Mouse (Mus musculus): ENCODE data around the gene Ece1. TPM values are rescaled to one million over a fixed set of nuclear protein-coding genes. Genes with fewer than 3 reads are reported as not detected.

Gene Ece1
- total RNA-seq, 2 experiments from 2014 or later, result 50.3 to 52.3 TPM

DNA sequence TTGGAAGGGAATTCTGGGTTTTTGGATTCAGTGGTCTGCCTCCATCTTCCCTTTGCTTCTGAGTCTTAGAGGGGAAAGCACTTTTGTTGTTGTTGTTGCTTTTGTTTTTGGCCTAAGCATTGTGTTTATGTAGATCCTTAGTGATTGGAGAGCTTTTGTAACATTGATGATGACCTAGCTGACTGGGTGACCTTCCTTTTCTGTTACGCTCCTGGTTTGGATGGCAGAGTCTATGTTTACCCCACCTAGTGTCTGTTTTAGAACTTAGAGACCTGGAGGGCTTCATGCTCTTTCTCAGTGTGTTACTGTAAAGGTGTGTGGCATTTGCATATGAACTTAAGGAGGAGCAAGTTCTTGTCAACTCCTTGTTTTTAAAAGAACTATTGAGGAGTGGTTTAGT is 143.7 kb downstream of the Ece1 start:
- DNase-seq (ENCODE audit: extremely low spot score in 1 of 2, low spot score in 1 of 2), result no peak

- no peak for DNase-seq (ENCODE audit: extremely low spot score in 1 of 2, low spot score in 1 of 2)
These were observed 145.0 kb downstream of the Ece1 start for GRCm38 (mm10) chr4:138006951-138007613.

- DNase-seq (ENCODE audit: extremely low spot score in 1 of 2, low spot score in 1 of 2), result no peak
These were observed 146.6 kb downstream of the Ece1 start for GRCm38 (mm10) chr4:138008646-138009045.

DNA sequence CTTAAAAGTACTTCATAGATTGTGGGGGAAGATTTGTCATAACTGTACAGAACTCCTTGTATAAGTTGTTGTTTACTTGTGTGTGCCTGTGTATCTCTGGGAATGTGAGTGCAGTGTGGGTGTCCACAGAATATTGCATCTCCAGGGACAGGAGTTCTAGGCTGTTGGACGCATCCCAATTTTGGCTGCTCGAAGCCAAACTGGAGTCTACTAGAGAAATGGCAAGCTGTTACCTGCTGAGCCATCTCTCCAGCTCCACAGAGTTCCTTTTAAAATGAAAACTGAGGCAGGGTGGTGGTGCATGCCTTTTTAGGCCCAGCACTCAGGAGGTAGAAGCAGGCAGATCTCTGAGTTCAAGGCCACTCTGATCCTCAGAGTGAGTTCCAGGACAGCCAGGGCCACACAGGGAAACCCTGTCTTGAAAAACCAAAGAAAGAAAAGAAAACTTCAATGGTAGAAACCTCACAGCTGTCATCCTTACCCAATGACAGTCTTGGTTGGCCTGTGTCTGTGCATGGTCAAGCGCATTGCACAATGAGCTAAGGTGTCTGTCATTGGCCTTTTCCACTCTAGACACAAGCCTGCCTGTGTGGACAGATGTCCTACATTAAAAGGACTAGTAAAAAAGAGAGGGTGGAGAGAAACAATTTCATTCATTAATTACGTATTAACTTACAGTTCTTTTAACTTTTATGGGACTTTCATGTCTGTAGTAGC is 147.9 kb downstream of the Ece1 start:
- no peak for DNase-seq (ENCODE audit: extremely low spot score in 1 of 2, low spot score in 1 of 2)

DNA sequence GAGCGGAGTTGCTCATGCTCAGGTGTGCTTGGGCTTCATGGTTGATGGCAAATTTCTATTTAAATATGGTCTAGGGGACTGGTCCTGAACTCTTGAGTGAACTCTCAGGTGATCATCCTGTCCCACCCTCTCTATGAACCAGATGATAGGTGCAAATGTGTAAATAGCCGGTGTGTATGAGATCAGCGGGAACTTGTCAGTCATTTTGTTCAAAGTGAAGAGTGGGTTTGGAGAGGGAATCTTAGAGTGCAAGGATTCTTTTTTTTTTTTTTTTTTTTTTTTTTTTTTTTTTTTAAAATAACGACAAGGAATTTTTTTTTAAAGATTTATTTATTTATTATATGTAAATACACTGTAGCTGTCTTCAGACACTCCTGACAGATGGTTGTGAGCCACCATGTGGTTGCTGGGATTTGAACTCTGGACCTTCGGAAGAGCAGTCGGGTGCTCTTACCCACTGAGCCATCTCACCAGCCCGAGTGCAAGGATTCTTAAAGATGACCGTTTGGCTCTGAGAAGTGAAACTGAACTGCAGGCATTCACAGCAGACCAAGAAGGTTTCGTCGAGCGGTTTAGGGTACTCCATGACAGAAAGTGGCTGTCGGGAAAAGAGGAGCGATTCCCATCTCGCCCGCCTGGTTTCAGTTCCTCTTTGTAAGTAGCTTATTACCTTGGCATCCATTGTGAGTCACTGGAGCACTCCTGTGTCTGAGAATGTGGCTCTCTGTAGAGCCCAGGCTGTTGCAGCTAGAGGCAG is 151.9 kb downstream of the Ece1 start:
- no peak for DNase-seq (ENCODE audit: extremely low spot score in 1 of 2, low spot score in 1 of 2)

Other genes with a start within 250 kb of the Ece1 start
- gene Rap1gap, start 197.5 kb upstream of the Ece1 start, total RNA-seq (2021), result 100 to 1,000 TPM; 263 to 285 TPM
- gene Alpl, start 65.9 kb upstream of the Ece1 start, total RNA-seq (2021), result 1 to 10 TPM; 4.9 to 6.4 TPM
- 100 to 1,000 TPM; 135 to 160 TPM for gene Eif4g3, start 130.8 kb downstream of the Ece1 start, total RNA-seq (2021)

Data from layer of hippocampus, postnatal 25 days (tissue).